Mouse (Mus musculus) bone marrow, adult 2 months (tissue): ENCODE measurements around the gene Nasp.

Experiments used
- CTCF ChIP-seq: fragments of 200-500 bp; IDR thresholded peaks from 2 replicates; pipeline ENCODE4 v1.5.1; 2011; ENCODE audit warnings: low read length, control low read depth; ENCODE audit not compliant: control insufficient read depth, insufficient read depth
- POLR2A ChIP-seq: fragments of 200-500 bp; IDR thresholded peaks from 2 replicates; pipeline ENCODE4 v1.6.1; 2011; ENCODE audit warnings: low read depth, mild to moderate bottlenecking, control low read depth, low read length, borderline replicate concordance; ENCODE audit not compliant: control insufficient read depth

GRCm38 (mm10) chr4:116650924-116651796 is 23.4 kb upstream of the Nasp start, which contains the start of gene Akr1a1:
- no peak for TF ChIP-seq CTCF
- TF ChIP-seq POLR2A = peak; percentile 64
